Mouse (Mus musculus): Measurements from ENCODE around the gene Sstr2.
A peak's percentile ranks its signal among the peaks of the same experiment; 100 is the strongest.

Gene Sstr2

GRCm38 (mm10) chr11:113619420-113620080 lies 408 bp downstream of the Sstr2 start:
- DNase-seq (ENCODE audit: low read depth, low spot score) = no peak

GRCm38 (mm10) chr11:113621001-113621400 lies 1.9 kb downstream of the Sstr2 start:
- no peak for DNase-seq (ENCODE audit: low read depth, low spot score)

- no peak for DNase-seq (ENCODE audit: low read depth, low spot score)
Observed at GRCm38 (mm10) chr11:113622028-113622427, 2.9 kb downstream of the Sstr2 start.

- no peak for DNase-seq (ENCODE audit: low read depth, low spot score)
Observed at GRCm38 (mm10) chr11:113625437-113625836, 6.3 kb downstream of the Sstr2 start.

- DNase-seq (ENCODE audit: low read depth, low spot score) = no peak
Observed at GRCm38 (mm10) chr11:113627785-113628184, 8.6 kb downstream of the Sstr2 start.

GRCm38 (mm10) chr11:113630642-113631041 lies 11.5 kb downstream of the Sstr2 start:
- no peak for DNase-seq (ENCODE audit: low read depth, low spot score)

GRCm38 (mm10) chr11:113631302-113631701 lies 12.2 kb downstream of the Sstr2 start:
- DNase-seq (ENCODE audit: low read depth, low spot score) = no peak

GRCm38 (mm10) chr11:113631862-113632261 lies 12.7 kb downstream of the Sstr2 start:
- no peak for DNase-seq (ENCODE audit: low read depth, low spot score)

- DNase-seq (ENCODE audit: low read depth, low spot score) = no peak
Observed at GRCm38 (mm10) chr11:113632303-113632702, 13.2 kb downstream of the Sstr2 start.

- no peak for DNase-seq (ENCODE audit: low read depth, low spot score)
Observed at GRCm38 (mm10) chr11:113633398-113633797, 14.3 kb downstream of the Sstr2 start.

GRCm38 (mm10) chr11:113634699-113635121 lies 15.6 kb downstream of the Sstr2 start:
- no peak for DNase-seq (ENCODE audit: low read depth, low spot score)

GRCm38 (mm10) chr11:113638680-113639079 lies 19.5 kb downstream of the Sstr2 start:
- no peak for DNase-seq (ENCODE audit: low read depth, low spot score)

GRCm38 (mm10) chr11:113645181-113645580 lies 26.0 kb downstream of the Sstr2 start:
- DNase-seq (ENCODE audit: low read depth, low spot score) = no peak

GRCm38 (mm10) chr11:113648152-113648551 lies 29.0 kb downstream of the Sstr2 start:
- DNase-seq (ENCODE audit: low read depth, low spot score) = peak; percentile 85

- DNase-seq (ENCODE audit: low read depth, low spot score) = no peak
Observed at GRCm38 (mm10) chr11:113648690-113649352, 29.7 kb downstream of the Sstr2 start, which contains the start of gene Cog1. TSS of gene Cog1 (plus strand) at chr11:113649169.

GRCm38 (mm10) chr11:113649353-113650210 lies 30.4 kb downstream of the Sstr2 start, which contains the start of gene Slc39a11:
TSS of gene Slc39a11 (minus strand) at chr11:113650079.
- DNase-seq (ENCODE audit: low read depth, low spot score) = peak; percentile 62

- no peak for DNase-seq (ENCODE audit: low read depth, low spot score)
Observed at GRCm38 (mm10) chr11:113651206-113651906, 32.2 kb downstream of the Sstr2 start.

- DNase-seq (ENCODE audit: low read depth, low spot score) = peak; percentile 43
Observed at GRCm38 (mm10) chr11:113651907-113652273, 32.7 kb downstream of the Sstr2 start.

GRCm38 (mm10) chr11:113652516-113652915 lies 33.4 kb downstream of the Sstr2 start:
- DNase-seq (ENCODE audit: low read depth, low spot score) = no peak

GRCm38 (mm10) chr11:113654105-113654504 lies 35.0 kb downstream of the Sstr2 start:
- DNase-seq (ENCODE audit: low read depth, low spot score) = no peak

GRCm38 (mm10) chr11:113654561-113655270 lies 35.6 kb downstream of the Sstr2 start:
- peak; percentile 72 for DNase-seq (ENCODE audit: low read depth, low spot score)

Data from forelimb bud, embryonic 11.5 days (tissue).